Mouse (Mus musculus) CH12.LX (cell line): Measurements from ENCODE around the gene Gm21983. TPM values are rescaled to one million over a fixed set of nuclear protein-coding genes. Genes with fewer than 3 reads are reported as not detected.

ENCODE experiments used
- DNase-seq: peaks from one replicate; pipeline ENCODE4 v3.0.0-alpha.2; 2013; ENCODE audit errors: extremely low read depth
- H3K27ac ChIP-seq: 2 replicates; pipeline ENCODE4 v1.5.1; 2012; ENCODE audit warnings: low read depth, mild to moderate bottlenecking, control low read depth, moderate library complexity; ENCODE audit not compliant: insufficient read depth
- H3K27me3 ChIP-seq: replicated peaks from 2 replicates; pipeline ENCODE3; 2012; ENCODE audit warnings: inconsistent platforms
- H3K36me3 ChIP-seq, 2 experiments: replicated peaks in 1 of 2; 2 replicates each; pipeline versions ENCODE3 to v1.6.1; 2012; ENCODE audit warnings: inconsistent platforms in 1 of 2, low read length in 1 of 2, mild to moderate bottlenecking in 1 of 2, mixed read lengths in 1 of 2, moderate library complexity in 1 of 2; ENCODE audit not compliant: control insufficient read depth in 1 of 2, insufficient read depth in 1 of 2
- H3K4me1 ChIP-seq, 2 experiments: 2 replicates each; pipeline ENCODE4 v1.6.1; 2012; ENCODE audit warnings: inconsistent platforms in 1 of 2, moderate library complexity in 1 of 2; ENCODE audit not compliant: insufficient read depth in 2 of 2, control insufficient read depth in 1 of 2
- H3K4me2 ChIP-seq: 2 replicates; pipeline ENCODE4 v1.6.1; 2012; ENCODE audit warnings: low read depth, mild to moderate bottlenecking, control low read depth; ENCODE audit not compliant: poor library complexity, insufficient read depth, severe bottlenecking
- H3K4me3 ChIP-seq, 3 experiments: fragments of 150-350 bp in 1 of 3; sonication (generic) in 1 of 3; replicated peaks in 1 of 3; 2 replicates each; pipeline versions ENCODE3 to v1.5.1; 2011 to 2012; ENCODE audit warnings: low read depth in 2 of 3, low read length in 2 of 3, mild to moderate bottlenecking in 2 of 3, moderate library complexity in 2 of 3, control low read depth in 1 of 3, improper control_type of control experiment in 1 of 3, inconsistent platforms in 1 of 3, mixed read lengths in 1 of 3; ENCODE audit not compliant: poor library complexity in 1 of 3
- H3K79me2 ChIP-seq: replicated peaks from 2 replicates; pipeline ENCODE4 v1.6.1; 2012; ENCODE audit warnings: mild to moderate bottlenecking, moderate library complexity; ENCODE audit not compliant: control insufficient read depth, poor library complexity, insufficient read depth, severe bottlenecking; ENCODE audit errors: extremely low read depth
- H3K9ac ChIP-seq: 2 replicates; pipeline ENCODE4 v1.6.1; 2012; ENCODE audit warnings: low read depth, mild to moderate bottlenecking, control low read depth, moderate library complexity; ENCODE audit not compliant: insufficient read depth
- H3K9me3 ChIP-seq: replicated peaks from 2 replicates; pipeline ENCODE3; 2012; ENCODE audit warnings: low read length, inconsistent platforms, mixed read lengths
- BHLHE40 ChIP-seq: IDR thresholded peaks from 2 replicates; pipeline ENCODE4 v1.6.1; 2011; ENCODE audit warnings: mild to moderate bottlenecking, low read depth, low read length, improper control_type of control experiment
- CHD1 ChIP-seq: IDR thresholded peaks from 2 replicates; pipeline ENCODE4 v1.6.1; 2012; ENCODE audit warnings: low read depth, low read length, improper control_type of control experiment, inconsistent platforms
- CHD2 ChIP-seq: IDR thresholded peaks from 2 replicates; pipeline ENCODE4 v1.6.1; 2011; ENCODE audit warnings: low read length, improper control_type of control experiment
- CTCF ChIP-seq, 2 experiments: IDR thresholded peaks in 1 of 2; conservative IDR thresholded peaks in 1 of 2; 2 replicates each; pipeline ENCODE4 v1.5.1; 2011 to 2012; ENCODE audit warnings: low read depth in 2 of 2, low read length in 2 of 2, improper control_type of control experiment in 1 of 2, inconsistent platforms in 1 of 2, mild to moderate bottlenecking in 1 of 2, moderate library complexity in 1 of 2
- ELF1 ChIP-seq: IDR thresholded peaks from 2 replicates; pipeline ENCODE4 v1.6.1; 2014; ENCODE audit warnings: low read depth, mild to moderate bottlenecking, inconsistent platforms, low read length, improper control_type of control experiment
- EP300 ChIP-seq: IDR thresholded peaks from 2 replicates; pipeline ENCODE4 v1.6.1; 2011; ENCODE audit warnings: low read length, improper control_type of control experiment
- ETS1 ChIP-seq: conservative IDR thresholded peaks from 2 replicates; pipeline ENCODE4 v1.6.1; 2012; ENCODE audit warnings: low read depth, mild to moderate bottlenecking, inconsistent platforms, low read length, improper control_type of control experiment, moderate library complexity
- HCFC1 ChIP-seq: IDR thresholded peaks from 2 replicates; pipeline ENCODE4 v1.6.1; 2012; ENCODE audit warnings: low read depth, mild to moderate bottlenecking, inconsistent platforms, low read length, improper control_type of control experiment
- JUND ChIP-seq: conservative IDR thresholded peaks from 2 replicates; pipeline ENCODE4 v1.6.1; 2011; ENCODE audit warnings: low read depth, low read length, improper control_type of control experiment
- KAT2A ChIP-seq: IDR thresholded peaks from 2 replicates; pipeline ENCODE4 v1.6.1; 2012; ENCODE audit warnings: low read length, improper control_type of control experiment, inconsistent platforms; ENCODE audit not compliant: insufficient replicate concordance
- MAX ChIP-seq: IDR thresholded peaks from 2 replicates; pipeline ENCODE4 v1.6.1; 2011; ENCODE audit warnings: low read length, improper control_type of control experiment
- MXI1 ChIP-seq: IDR thresholded peaks from 2 replicates; pipeline ENCODE4 v1.6.1; 2011; ENCODE audit warnings: mild to moderate bottlenecking, low read depth, low read length, improper control_type of control experiment
- NELFE ChIP-seq: IDR thresholded peaks from 2 replicates; pipeline ENCODE4 v1.6.1; 2011; ENCODE audit warnings: low read depth, low read length, improper control_type of control experiment
- NRF1 ChIP-seq: IDR thresholded peaks from 2 replicates; pipeline ENCODE4 v1.6.1; 2014; ENCODE audit warnings: low read depth, mild to moderate bottlenecking, inconsistent platforms, low read length, improper control_type of control experiment, moderate library complexity
- POLR2A ChIP-seq: IDR thresholded peaks from 2 replicates; pipeline ENCODE4 v1.6.1; 2011; ENCODE audit warnings: low read depth, mild to moderate bottlenecking, improper control_type of control experiment, low read length
- POLR2AphosphoS2 ChIP-seq: IDR thresholded peaks from 2 replicates; pipeline ENCODE4 v1.6.1; 2011; ENCODE audit warnings: low read depth, low read length, improper control_type of control experiment
- RAD21 ChIP-seq: IDR thresholded peaks from 2 replicates; pipeline ENCODE4 v1.6.1; 2011; ENCODE audit warnings: low read depth, mild to moderate bottlenecking, low read length, improper control_type of control experiment, moderate library complexity
- SIN3A ChIP-seq: IDR thresholded peaks from 2 replicates; pipeline ENCODE4 v1.6.1; 2012; ENCODE audit warnings: low read length, improper control_type of control experiment, inconsistent platforms
- SMC3 ChIP-seq: IDR thresholded peaks from 2 replicates; pipeline ENCODE4 v1.6.1; 2011; ENCODE audit warnings: low read depth, low read length, improper control_type of control experiment
- TCF12 ChIP-seq: IDR thresholded peaks from 2 replicates; pipeline ENCODE4 v1.6.1; 2014; ENCODE audit warnings: low read depth, mild to moderate bottlenecking, inconsistent platforms, low read length, improper control_type of control experiment
- ZC3H11A ChIP-seq: IDR thresholded peaks from 2 replicates; pipeline ENCODE4 v1.6.1; 2012; ENCODE audit warnings: low read depth, mild to moderate bottlenecking, inconsistent platforms, low read length, improper control_type of control experiment
- ZKSCAN1 ChIP-seq: IDR thresholded peaks from 2 replicates; pipeline ENCODE4 v1.6.1; 2012; ENCODE audit warnings: low read depth, inconsistent platforms, low read length, improper control_type of control experiment, borderline replicate concordance
- dilution Hi-C: fragments of 300-500 bp; cut with MboI; formaldehyde crosslinking; loops from 2 replicates; pipeline ENCODE4 v1.14.3; 2020; ENCODE audit warnings: low sequenced_read_pairs; ENCODE audit not compliant: extremely low pct_unique_long_range_greater_than_20kb, extremely low pct_ligation_motif_present
- in situ Hi-C: fragments of 300-500 bp; cut with MboI; formaldehyde crosslinking; loops from 3 replicates; pipeline ENCODE4 v1.14.3; 2019; ENCODE audit warnings: low sequenced_read_pairs, low pct_ligation_motif_present, low pct_unique_long_range_greater_than_20kb, mixed read lengths
- polyA plus RNA-seq: library from polyadenylated mRNA; unstranded; fragments of >175 nt; gene quantifications from 2 replicates; pipeline ENCODE4 v1.2.1, GENCODE M21; 2012; ENCODE audit warnings: low read depth; ENCODE audit not compliant: insufficient read length
- total RNA-seq, 2 experiments: library from RNA; depleted of rRNA; stranded (reverse); fragments of 300-350 nt in 1 of 2; fragments of >200 nt in 1 of 2; gene quantifications; 2 replicates each; pipeline ENCODE4 v1.2.3; 2012 to 2014

The Gm21983 gene
- total and polyA plus RNA-seq, 3 experiments: 0.13 to 0.81 TPM; not detected in 1

- dilution Hi-C loops (no loop called here), in situ Hi-C loops (loop anchor here (25.0 kb wide), 1 partner anchor 366 kb away; the partner anchor contains the start of gene Cyp2b19)
- DNase-seq: peak; percentile 36
- Histone ChIP-seq H3K79me2 (no peaks in the 10 kb centered on the region), H3K9me3 (peaks cover 7% of the 10 kb centered on the region), H3K36me3 (no peaks in the 10 kb centered on the region), H3K27ac (no peak overlapping the region), H3K4me3 (no peak overlapping the region), H3K27me3 (peaks cover 59% of the 10 kb centered on the region), H3K4me1 (no peaks in the 10 kb centered on the region), H3K4me2 (no peak overlapping the region), H3K9ac (no peak overlapping the region)
- TF ChIP-seq NRF1 (no peak), RAD21 (peak; percentile 68), BHLHE40 (no peak), MXI1 (no peak), ETS1 (no peak), CTCF (conservative IDR thresholded peaks at IDR 0.05 in 1 of 2, IDR thresholded peaks at IDR 0.05 in 1 of 2; ENCODE audit: low read depth in 2 of 2, low read length in 2 of 2) (peak; percentile 40 to 66; a peak in 3 of 4 replicates), TCF12 (no peak), ZC3H11A (no peak), NELFE (no peak), HCFC1 (no peak), SMC3 (peak; percentile 46), POLR2A (no peak), ZKSCAN1 (no peak), KAT2A (no peak), SIN3A (no peak), JUND (no peak), CHD2 (no peak), ELF1 (no peak), POLR2AphosphoS2 (no peak), EP300 (no peak), CHD1 (no peak), MAX (no peak)
Observed at GRCm38 (mm10) chr7:27128162-27128561, 52.7 kb downstream of the Gm21983 start.

GRCm38 (mm10) chr7:27124969-27125368 is 55.9 kb downstream of the Gm21983 start:
- dilution Hi-C loops (no loop called here), in situ Hi-C loops (loop anchor here (25.0 kb wide), 1 partner anchor 363 kb away; the partner anchor contains the start of gene Cyp2b19)
- Histone ChIP-seq H3K9ac (no peak overlapping the region), H3K4me3 (no peak overlapping the region), H3K27ac (no peak overlapping the region), H3K4me1 (no peaks in the 10 kb centered on the region), H3K36me3 (no peaks in the 10 kb centered on the region), H3K27me3 (peaks cover 69% of the 10 kb centered on the region), H3K9me3 (no peaks in the 10 kb centered on the region), H3K4me2 (no peak overlapping the region), H3K79me2 (no peaks in the 10 kb centered on the region)
- TF ChIP-seq RAD21: no peak
- no peak for DNase-seq
